Mouse (Mus musculus) limb, embryonic 14.5 days (tissue): ENCODE measurements around the gene Mpc2. TPM values are rescaled to one million over a fixed set of nuclear protein-coding genes. Genes with fewer than 3 reads are reported as not detected.

Experiments used
- ATAC-seq: fragments of 200-750 bp; cut with Nextera tagmentation; 2 replicates; pipeline ENCODE4 v1.8.0; 2017; ENCODE audit warnings: low read depth, moderate number of reproducible peaks, moderate TSS enrichment; ENCODE audit not compliant: low FRiP score
- DNase-seq: peaks from one replicate; pipeline ENCODE4 v3.0.0-alpha.2; 2015; ENCODE audit warnings: low spot score
- H3K27ac ChIP-seq: fragments of 300-500 bp; sonication (generic); replicated peaks from 2 replicates; pipeline ENCODE4 v1.5.1; 2014; ENCODE audit warnings: low read depth, mild to moderate bottlenecking, low read length, moderate library complexity, mixed read lengths
- H3K27me3 ChIP-seq: fragments of 300-500 bp; sonication (generic); 2 replicates; pipeline ENCODE4 v1.6.1; 2014; ENCODE audit warnings: low read length, mixed read lengths; ENCODE audit not compliant: control insufficient read depth, insufficient read depth
- H3K36me3 ChIP-seq: fragments of 300-500 bp; sonication (generic); 2 replicates; pipeline ENCODE4 v1.6.1; 2014; ENCODE audit warnings: mild to moderate bottlenecking, low read length, moderate library complexity, mixed read lengths; ENCODE audit not compliant: control insufficient read depth, insufficient read depth
- H3K4me1 ChIP-seq: fragments of 300-500 bp; sonication (generic); 2 replicates; pipeline ENCODE4 v1.6.1; 2014; ENCODE audit warnings: antibody characterized with exemption, low read length, mixed read lengths; ENCODE audit not compliant: control insufficient read depth, insufficient read depth
- H3K4me2 ChIP-seq: fragments of 300-500 bp; sonication (generic); replicated peaks from 2 replicates; pipeline ENCODE4 v1.6.1; 2014; ENCODE audit warnings: low read depth, mild to moderate bottlenecking, low read length, moderate library complexity; ENCODE audit not compliant: severe bottlenecking
- H3K4me3 ChIP-seq: fragments of 300-500 bp; sonication (generic); replicated peaks from 2 replicates; pipeline ENCODE4 v1.5.1; 2014; ENCODE audit warnings: low read length
- H3K9ac ChIP-seq: fragments of 300-500 bp; sonication (generic); 2 replicates; pipeline ENCODE4 v1.6.1; 2014; ENCODE audit warnings: mild to moderate bottlenecking, low read depth, low read length, moderate library complexity; ENCODE audit not compliant: severe bottlenecking
- H3K9me3 ChIP-seq: fragments of 300-500 bp; sonication (generic); 2 replicates; pipeline ENCODE4 v1.6.1; 2016; ENCODE audit warnings: low read length; ENCODE audit not compliant: control insufficient read depth
- POLR2A ChIP-seq: fragments of 200-500 bp; IDR thresholded peaks from 2 replicates; pipeline ENCODE4 v1.8.0; 2012; ENCODE audit warnings: inconsistent platforms, mild to moderate bottlenecking, moderate library complexity, borderline replicate concordance; ENCODE audit not compliant: insufficient read depth, insufficient read length; ENCODE audit errors: extremely low read depth
- WGBS: fragments of 180-500 bp; shearing (Covaris S2); extraction: QIAGEN DNeasy Blood & Tissue Kit; methylation state at CpG from one replicate; pipeline ENCODE4 v1.1.7; 2014; 5-methylcytosine and 5-hydroxymethylcytosine counted together
- polyA plus RNA-seq, 2 experiments: library from polyadenylated mRNA; depleted of rRNA in 1 of 2; stranded (reverse) in 1 of 2; unstranded in 1 of 2; fragments of >200 nt; fragmentation: Nextera tagmentation in 1 of 2; extraction: Ambion mirVana in 1 of 2; gene quantifications; 2 replicates each; pipeline versions ENCODE4 v1.2.1 to v1.2.3; 2012 to 2014

Gene Mpc2
- polyA plus RNA-seq, 2 experiments: 60.2 to 169 TPM

- DNase-seq: no peak
- Histone ChIP-seq H3K27ac (no peak overlapping the region), H3K9ac (no peak overlapping the region), H3K27me3 (no peaks in the 10 kb centered on the region), H3K4me3 (no peak overlapping the region), H3K9me3 (no peaks in the 10 kb centered on the region), H3K4me1 (peaks cover 2% of the 10 kb centered on the region; the same call in 1 of the 2 replicates), H3K36me3 (no peaks in the 10 kb centered on the region), H3K4me2 (no peak overlapping the region)
- 54% methylated on average over 3 of the region's 3 CpGs for WGBS
- TF ChIP-seq POLR2A: no peak
- no peak for ATAC-seq
Observed at GRCm38 (mm10) chr1:165440788-165441187, 19.6 kb upstream of the Mpc2 start.

- Histone ChIP-seq H3K9ac (no peak overlapping the region), H3K4me1 (peaks cover 2% of the 10 kb centered on the region; the same call in 1 of the 2 replicates), H3K4me2 (no peak overlapping the region), H3K27me3 (no peaks in the 10 kb centered on the region), H3K4me3 (no peak overlapping the region), H3K27ac (no peak overlapping the region), H3K36me3 (no peaks in the 10 kb centered on the region), H3K9me3 (no peaks in the 10 kb centered on the region)
- ATAC-seq (no peak), DNase-seq (no peak)
- no peak for TF ChIP-seq POLR2A
Observed at GRCm38 (mm10) chr1:165441201-165441600, 19.2 kb upstream of the Mpc2 start.

- DNase-seq (no peak), ATAC-seq (no peak)
- no peak for TF ChIP-seq POLR2A
- Histone ChIP-seq H3K27ac (no peak overlapping the region), H3K9me3 (no peaks in the 10 kb centered on the region), H3K27me3 (no peaks in the 10 kb centered on the region), H3K4me3 (no peak overlapping the region), H3K9ac (no peak overlapping the region), H3K4me1 (peaks cover 2% of the 10 kb centered on the region; the same call in 1 of the 2 replicates), H3K4me2 (no peak overlapping the region), H3K36me3 (no peaks in the 10 kb centered on the region)
- WGBS: 73% methylated on average over 3 of the region's 3 CpGs
Observed at GRCm38 (mm10) chr1:165441719-165442118, 18.7 kb upstream of the Mpc2 start.

GRCm38 (mm10) chr1:165459041-165459502 is 1.4 kb upstream of the Mpc2 start:
- peak overlapping the region; percentile 91 for H3K27ac ChIP-seq
- WGBS: 16% methylated on average over 7 of the region's 7 CpGs
- H3K9me3 ChIP-seq: no peaks in the 10 kb centered on the region
- peak overlapping the region; percentile 80 for H3K4me3 ChIP-seq
- no peaks in the 10 kb centered on the region for H3K27me3 ChIP-seq
- H3K9ac ChIP-seq: peak overlapping the region; percentile 80
- peaks cover 10% of the 10 kb centered on the region; the same call in 1 of the 2 replicates for H3K4me1 ChIP-seq
- peak overlapping the region; percentile 72 for H3K4me2 ChIP-seq
- TF ChIP-seq POLR2A: no peak
- no peaks in the 10 kb centered on the region for H3K36me3 ChIP-seq
- DNase-seq (no peak), ATAC-seq (no peak)

- ATAC-seq (peak; percentile 1), DNase-seq (peak; percentile 46)
- H3K36me3 ChIP-seq: no peaks in the 10 kb centered on the region
- peak overlapping the region; percentile 80 for H3K4me3 ChIP-seq
- H3K27ac ChIP-seq: peak overlapping the region; percentile 91
- TF ChIP-seq POLR2A: no peak
- H3K9me3 ChIP-seq: no peaks in the 10 kb centered on the region
- H3K9ac ChIP-seq: peak overlapping the region; percentile 80
- peaks cover 10% of the 10 kb centered on the region; the same call in 1 of the 2 replicates for H3K4me1 ChIP-seq
- peak overlapping the region; percentile 72 for H3K4me2 ChIP-seq
- no peaks in the 10 kb centered on the region for H3K27me3 ChIP-seq
- WGBS: under 1% methylated on average over 54 of the region's 60 CpGs
Observed at GRCm38 (mm10) chr1:165459503-165460181, 795 bp upstream of the Mpc2 start.
